Mouse (Mus musculus): Measurements from ENCODE around the gene Prss28. TPM values are rescaled to one million over a fixed set of nuclear protein-coding genes. Genes with fewer than 3 reads are reported as not detected.

Prss28 gene
- total RNA-seq (2017) = not detected in 3 replicates

DNA sequence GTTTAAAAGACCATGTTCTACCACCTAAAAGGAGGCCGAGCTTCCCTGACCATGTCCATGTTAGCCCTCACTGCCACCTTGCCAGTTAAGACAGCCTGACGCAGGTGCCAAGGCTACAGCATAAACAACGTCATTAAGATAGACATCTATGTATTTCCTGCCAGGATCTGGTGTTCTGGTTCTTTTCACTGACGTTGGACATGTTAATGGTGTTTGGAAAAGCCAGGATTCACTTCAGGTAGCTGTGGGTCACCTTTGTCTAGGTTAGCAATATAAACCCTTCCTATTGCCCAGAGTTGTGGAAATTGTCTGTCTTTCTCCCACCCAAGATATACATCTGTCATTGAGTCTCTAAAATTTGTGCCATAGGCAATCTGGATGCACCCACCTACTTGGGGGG is at the start of gene Prss28:
Prss28 (plus strand) TSS at position 301 of the 400 bp plus-strand sequence.
- ATAC-seq (replicated peaks; ENCODE audit: insufficient number of reproducible peaks, low FRiP score, low TSS enrichment, poor library complexity, severe bottlenecking) = no peak

DNA sequence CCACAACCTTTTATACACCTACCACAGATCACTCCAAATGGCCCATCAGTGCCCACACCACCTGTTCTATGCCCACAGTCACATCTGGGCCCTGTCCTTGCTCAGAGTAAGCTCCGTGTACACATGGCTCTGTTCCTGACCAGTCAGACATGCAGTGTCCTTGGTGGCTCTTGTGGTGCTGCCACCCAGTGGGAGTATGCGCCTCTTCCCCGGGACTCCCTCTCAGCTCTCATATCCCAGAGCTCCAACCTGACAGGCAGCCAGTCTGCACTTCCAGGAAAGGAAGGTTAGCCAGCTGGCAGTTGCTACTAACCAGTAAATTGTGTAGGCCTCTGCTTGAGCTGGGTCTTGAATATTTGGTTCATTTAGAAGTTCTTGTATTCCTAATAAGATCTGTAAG is 44.0 kb upstream of the Prss28 start:
- no peak for ATAC-seq (replicated peaks; ENCODE audit: insufficient number of reproducible peaks, low FRiP score, low TSS enrichment, poor library complexity, severe bottlenecking)

DNA sequence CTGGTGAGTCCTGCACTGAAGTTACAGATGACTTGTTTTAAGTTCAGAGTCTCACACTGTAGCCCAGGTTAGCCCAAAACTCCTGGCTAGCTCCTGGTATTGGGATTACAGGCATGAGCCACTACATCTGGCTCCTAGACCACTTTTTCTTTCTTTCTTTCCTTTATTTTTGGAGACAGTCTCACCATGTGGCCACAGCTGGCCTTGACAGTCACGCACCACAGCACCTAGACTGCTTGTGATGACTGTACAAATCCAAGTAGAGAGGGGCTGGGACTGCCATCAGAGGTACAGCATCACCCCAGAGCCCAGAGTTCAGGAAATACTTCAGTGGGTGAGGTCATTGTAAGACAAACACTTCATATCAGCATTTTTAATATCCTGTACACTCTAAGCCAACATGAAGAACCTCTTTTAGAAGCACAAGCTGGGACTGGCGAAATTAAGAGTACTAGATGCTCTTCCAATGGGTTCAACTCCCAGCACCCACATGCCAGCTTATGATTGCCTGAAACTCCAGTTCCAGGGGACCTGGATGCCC is 37.6 kb upstream of the Prss28 start:
- ATAC-seq (replicated peaks; ENCODE audit: insufficient number of reproducible peaks, low FRiP score, low TSS enrichment, poor library complexity, severe bottlenecking) = no peak

DNA sequence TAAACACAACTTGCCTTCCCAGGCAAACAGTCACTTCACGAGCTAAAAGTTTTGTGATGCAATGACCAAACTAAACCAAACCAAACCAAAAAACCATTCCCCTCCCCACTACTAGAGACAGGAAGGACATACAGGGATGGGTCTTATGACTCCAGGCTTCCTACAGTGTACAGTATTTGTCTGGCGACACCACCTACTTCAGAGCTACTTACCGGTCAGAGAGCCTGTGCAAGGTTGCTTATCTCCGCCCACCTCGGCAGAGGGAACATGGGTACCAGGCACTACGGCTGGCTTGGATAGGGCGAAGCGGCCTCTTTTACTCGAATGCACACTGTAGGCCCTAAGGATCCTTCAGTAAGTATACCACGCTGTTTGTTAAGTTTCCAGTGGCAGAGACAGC is 36.1 kb upstream of the Prss28 start:
- no peak for ATAC-seq (replicated peaks; ENCODE audit: insufficient number of reproducible peaks, low FRiP score, low TSS enrichment, poor library complexity, severe bottlenecking)

DNA sequence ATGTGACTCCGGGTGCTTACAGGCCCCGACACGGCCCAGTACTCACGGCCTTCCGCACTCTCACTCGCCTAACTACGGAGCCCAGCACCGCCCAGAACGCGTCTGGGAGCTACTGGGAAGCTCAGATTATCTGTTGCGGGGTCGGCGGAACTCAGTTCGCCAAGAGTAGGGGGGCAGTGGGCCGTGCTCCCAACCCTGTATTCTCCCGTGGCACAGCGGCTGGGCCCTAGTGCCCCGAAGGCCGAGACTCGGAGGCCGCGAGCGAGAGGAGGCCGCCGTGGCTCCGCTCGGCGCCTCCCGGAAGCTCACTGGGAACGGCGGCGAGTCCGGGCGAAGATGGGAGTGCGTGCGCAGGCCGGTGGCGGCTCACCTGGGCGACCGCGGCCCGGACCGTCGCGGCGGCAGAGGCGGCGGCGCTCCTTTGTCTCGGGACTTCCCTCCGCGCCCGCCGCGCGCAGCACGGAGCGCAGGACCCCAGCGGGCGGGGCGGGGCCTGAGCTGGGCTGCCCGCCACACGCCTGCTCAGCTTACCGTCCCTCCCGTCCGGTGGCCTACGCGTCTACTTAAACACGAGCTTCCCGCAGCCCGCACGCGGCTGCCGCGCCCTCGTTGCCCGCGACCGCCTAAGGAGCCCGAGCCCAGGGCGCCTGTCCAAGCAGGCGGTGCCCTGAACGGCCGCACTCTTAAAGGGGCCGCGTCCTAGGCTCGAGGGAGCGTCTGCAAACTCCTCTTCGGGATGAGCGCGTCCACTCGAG is 35.3 kb upstream of the Prss28 start:
- ATAC-seq (replicated peaks; ENCODE audit: insufficient number of reproducible peaks, low FRiP score, low TSS enrichment, poor library complexity, severe bottlenecking) = peak; percentile 59

DNA sequence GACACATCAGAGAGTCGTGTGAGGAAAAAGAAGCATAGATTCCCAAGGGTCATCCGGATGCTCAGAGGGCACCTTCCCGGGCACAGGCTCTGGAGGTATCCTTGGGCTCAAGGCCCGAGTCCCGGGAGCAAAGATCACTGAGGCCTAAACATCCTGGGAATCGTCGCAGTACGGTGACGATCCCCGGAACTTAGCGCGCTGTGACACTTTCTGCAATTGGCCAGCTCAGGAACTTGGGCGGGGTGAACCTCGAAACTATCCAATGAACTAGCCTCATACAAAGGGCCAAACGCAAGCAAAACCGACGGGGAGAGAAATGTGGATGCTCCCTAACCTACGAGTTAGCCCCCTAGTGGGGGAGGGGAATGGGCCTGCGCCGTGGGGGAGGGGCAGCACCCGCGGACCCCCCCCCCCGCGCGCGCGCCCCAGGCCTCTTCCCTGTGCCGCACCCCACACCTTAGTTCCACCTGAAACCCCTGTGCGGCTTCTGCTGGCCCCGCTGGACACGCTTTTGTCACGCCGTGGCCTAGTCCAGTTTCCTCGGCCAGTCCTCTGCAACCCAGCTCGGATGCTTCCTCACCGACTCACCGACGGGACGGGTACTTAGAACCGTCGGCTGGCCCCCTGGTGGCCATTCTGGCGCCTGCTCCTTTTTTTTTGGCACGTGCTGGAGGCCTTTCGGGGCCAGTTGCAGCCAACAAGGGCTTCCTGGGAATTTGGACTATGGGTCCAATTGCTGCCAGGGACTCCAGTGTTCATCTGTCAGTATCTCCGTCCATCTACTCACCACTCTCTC is 34.5 kb upstream of the Prss28 start:
- ATAC-seq (replicated peaks; ENCODE audit: insufficient number of reproducible peaks, low FRiP score, low TSS enrichment, poor library complexity, severe bottlenecking) = peak; percentile 85

DNA sequence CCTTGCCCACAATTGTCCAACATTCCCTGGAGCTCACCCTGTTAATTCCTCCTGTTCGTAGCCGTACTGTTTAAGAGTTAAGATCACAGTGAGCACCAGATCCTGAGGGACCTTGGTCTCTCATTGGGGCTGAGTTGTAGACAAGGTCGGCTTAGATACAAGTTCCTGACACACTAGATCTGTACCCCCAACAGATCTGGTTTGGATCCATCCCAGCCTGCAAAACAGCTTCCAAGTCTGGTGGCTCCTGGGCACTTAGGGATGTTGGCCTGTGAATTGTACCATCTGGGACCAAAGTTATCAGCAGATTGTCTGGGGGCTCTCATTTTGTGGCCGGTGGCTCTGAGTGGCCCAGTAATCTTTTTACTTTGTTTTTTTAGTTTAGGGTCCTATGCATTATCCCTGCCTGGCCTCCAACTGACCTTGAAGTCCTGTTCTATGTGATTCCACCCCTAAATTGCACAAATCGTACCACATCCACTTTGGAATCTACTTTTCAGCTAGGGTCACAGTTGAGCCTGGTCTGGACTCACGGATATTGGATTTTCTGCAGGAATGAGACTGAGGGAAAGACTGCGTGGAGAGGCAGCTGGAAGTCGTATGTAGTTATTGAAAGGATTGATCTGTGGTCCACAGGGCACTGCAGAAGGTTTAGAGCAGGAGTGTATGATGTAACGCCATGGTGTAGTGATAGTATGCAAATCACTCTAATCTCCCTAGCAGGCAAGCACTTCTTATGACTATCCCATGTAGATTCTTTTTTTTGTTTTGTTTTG is 33.7 kb upstream of the Prss28 start, which contains the start of gene Ube2i:
Ube2i (minus strand) TSS at position 52 of the 776 bp plus-strand sequence.
- ATAC-seq (replicated peaks; ENCODE audit: insufficient number of reproducible peaks, low FRiP score, low TSS enrichment, poor library complexity, severe bottlenecking) = no peak

DNA sequence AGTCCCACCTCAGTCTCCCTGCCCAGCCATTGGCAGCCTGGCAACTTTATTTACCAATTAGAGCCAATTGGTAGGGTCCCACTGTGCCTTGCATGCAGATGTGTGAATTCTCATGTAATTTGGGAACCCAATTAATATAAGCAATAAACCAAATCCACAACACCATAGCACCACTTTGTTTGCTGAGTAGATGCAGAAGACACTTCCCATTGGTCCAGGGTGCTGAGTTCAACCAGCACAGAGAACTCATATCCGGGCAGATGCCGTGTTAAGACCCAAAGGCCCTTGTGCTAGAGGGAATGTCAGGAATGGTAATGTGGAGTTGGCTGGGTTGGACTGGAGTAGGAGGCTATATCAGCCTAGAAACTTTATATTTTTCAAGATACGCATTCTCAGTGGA is 32.6 kb upstream of the Prss28 start:
- no peak for ATAC-seq (replicated peaks; ENCODE audit: insufficient number of reproducible peaks, low FRiP score, low TSS enrichment, poor library complexity, severe bottlenecking)

DNA sequence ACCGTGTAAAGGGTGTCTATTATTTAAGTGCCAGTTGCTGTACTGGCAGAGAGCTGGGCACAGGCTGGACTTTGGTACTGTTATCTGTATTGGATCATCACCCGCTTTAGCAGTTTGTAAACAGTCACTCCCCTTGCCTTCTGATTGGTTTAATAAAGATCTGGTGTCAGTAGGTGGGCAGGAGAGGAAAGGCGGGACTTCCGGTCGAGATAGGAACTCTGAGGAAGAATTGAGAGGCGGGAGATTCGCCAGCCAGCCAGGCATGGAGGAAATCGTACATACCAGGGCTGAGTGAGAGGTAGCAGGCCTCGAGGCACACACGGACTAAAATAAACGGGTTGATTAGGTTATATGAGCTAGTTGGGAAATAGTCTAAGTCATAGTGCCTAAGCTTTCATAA is 26.3 kb upstream of the Prss28 start:
- ATAC-seq (replicated peaks; ENCODE audit: insufficient number of reproducible peaks, low FRiP score, low TSS enrichment, poor library complexity, severe bottlenecking) = 0 out of 2 replicates have a peak, but pooled peaks have one; percentile 48

DNA sequence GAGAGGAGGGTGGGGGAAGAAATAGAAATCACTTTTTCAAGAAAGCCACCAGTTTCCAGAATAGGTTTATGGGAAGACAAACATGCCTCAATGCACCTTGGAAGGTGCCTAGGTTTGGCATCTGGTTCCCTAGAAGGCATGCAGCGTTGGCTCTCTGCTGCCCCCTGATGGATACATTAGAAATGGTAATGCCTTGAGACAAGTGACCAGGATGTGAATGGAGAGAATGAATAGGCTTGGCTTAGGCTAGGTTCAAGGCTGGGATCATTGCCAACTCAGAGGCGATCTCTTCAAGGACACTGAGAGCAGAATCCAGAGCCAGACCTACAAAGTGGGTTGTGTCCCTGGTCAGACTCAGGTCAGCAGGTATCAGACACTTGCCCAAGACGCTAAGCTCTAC is 23.4 kb upstream of the Prss28 start:
- peak; percentile 86 for ATAC-seq (replicated peaks; ENCODE audit: insufficient number of reproducible peaks, low FRiP score, low TSS enrichment, poor library complexity, severe bottlenecking)

DNA sequence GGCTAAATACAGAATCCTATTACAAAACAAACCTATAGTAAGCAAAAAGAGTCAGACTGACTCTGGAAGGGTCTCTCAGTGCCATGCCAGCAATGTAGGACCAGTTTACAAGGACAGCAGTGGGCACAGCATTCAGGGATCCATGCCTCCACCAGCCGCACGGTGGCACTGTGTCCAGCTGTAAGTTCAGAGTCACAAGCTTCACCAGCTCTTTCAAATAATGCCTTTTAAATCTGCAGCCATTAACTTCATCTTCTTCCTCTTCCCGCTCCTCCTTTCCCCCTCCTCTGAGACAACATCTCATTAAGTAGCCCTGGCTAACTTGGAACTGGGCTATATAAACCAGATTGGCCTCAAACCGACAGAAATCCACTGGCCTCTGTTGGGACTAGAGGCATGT is 19.6 kb upstream of the Prss28 start:
- ATAC-seq (replicated peaks; ENCODE audit: insufficient number of reproducible peaks, low FRiP score, low TSS enrichment, poor library complexity, severe bottlenecking) = no peak; the same call in 1 of the 2 replicates

DNA sequence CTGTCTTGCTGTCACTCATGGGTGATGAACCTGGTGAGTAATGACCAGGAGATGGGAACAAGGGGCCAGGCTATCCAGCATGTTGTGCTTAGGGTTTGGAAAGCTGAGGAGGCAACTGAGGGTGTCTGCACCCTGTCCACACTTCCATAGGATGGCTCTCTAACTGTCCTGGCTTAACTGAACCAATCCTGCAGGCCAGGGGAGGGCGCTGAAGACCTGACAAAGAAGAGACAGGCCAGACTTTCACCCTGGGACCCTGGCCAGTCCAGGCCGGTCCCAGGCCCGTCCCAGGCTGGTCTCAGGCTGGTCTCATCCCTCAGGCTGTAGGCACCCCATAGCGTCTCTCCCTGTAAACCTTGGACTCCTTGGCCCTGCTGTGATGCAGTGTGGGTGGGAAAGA is 18.0 kb upstream of the Prss28 start:
- ATAC-seq (replicated peaks; ENCODE audit: insufficient number of reproducible peaks, low FRiP score, low TSS enrichment, poor library complexity, severe bottlenecking) = no peak

DNA sequence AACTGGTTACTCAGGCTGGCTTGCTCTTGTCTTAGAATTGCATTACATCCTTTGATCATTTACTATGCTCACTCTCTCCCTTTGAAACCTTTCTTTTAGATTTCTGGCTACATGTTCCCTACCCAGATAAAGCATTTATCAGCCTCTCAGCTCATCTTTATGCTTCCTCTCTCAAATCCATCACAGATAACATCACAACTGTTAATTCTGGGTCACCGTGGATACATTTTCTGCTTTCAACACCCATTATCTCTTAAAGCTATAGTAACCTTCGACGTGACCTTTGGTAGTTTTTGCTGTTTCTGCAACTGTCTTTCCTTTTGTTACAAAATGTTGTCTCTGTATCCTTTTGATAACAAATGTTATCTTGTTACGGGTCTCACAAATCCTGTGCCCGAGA is 15.0 kb upstream of the Prss28 start:
- ATAC-seq (replicated peaks; ENCODE audit: insufficient number of reproducible peaks, low FRiP score, low TSS enrichment, poor library complexity, severe bottlenecking) = no peak

DNA sequence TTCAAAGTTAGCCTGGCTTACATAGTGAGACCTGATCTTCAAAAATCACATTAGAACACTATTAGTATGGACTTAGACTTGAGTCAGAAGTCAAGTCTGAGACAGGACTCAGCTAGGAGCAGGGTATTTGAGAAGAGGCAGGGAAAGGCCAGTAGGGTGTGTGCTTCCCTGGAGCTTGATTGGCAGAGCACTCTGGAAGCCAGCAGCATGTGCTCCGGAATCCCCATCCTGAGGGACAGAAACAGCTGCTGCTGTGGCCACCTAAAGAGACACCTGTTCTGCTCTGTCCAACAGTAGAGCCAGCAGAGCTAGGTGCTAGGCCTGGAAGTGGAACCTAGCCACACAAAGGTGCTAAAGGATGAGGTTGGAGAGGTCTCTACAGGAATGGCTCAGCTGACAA is 14.3 kb upstream of the Prss28 start:
- ATAC-seq (replicated peaks; ENCODE audit: insufficient number of reproducible peaks, low FRiP score, low TSS enrichment, poor library complexity, severe bottlenecking) = no peak

DNA sequence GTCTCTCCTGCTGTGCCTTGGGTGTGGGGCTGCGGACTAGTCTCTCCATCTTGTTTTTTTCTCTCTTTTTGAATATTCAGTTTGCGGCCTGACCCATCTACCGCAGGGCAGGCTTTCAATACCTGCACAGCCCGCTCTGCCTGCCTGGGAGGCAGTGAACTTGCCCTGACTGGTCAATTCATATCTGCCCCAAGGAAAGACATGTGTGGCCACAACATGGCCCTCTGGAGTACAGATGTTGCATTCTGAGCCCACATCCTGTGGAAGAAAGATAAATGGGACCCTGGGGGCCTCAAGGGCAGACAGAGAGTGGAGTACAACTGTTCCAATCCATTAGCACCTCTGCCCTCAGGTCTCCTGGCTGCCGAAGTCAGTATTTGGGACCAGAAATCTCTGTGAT is 10.4 kb upstream of the Prss28 start, which contains the start of gene Prss34:
Prss34 (plus strand) TSS at position 301 of the 400 bp plus-strand sequence.
- no peak for ATAC-seq (replicated peaks; ENCODE audit: insufficient number of reproducible peaks, low FRiP score, low TSS enrichment, poor library complexity, severe bottlenecking)

DNA sequence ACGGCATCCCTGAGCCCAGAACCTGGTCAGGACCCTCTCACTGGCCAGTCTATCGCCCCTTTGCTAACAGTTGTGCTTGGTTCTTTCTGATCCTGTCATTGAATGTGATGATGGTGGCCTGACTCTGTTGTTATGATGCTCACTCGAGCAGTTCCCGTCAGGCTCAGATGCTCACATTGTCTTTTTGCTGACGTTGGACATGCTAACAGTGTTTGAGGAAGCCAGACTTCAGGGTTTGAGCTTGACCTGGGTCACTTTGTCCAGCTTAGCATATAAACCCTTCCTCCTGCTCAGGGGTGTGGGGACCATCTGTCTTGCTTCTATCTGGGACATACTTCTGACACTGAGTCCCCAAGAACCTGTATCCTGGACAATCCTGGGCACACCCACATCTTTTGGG is 9.9 kb downstream of the Prss28 start, which contains the start of gene Prss29:
Prss29 (plus strand) TSS at position 301 of the 400 bp plus-strand sequence.
- ATAC-seq (replicated peaks; ENCODE audit: insufficient number of reproducible peaks, low FRiP score, low TSS enrichment, poor library complexity, severe bottlenecking) = no peak

DNA sequence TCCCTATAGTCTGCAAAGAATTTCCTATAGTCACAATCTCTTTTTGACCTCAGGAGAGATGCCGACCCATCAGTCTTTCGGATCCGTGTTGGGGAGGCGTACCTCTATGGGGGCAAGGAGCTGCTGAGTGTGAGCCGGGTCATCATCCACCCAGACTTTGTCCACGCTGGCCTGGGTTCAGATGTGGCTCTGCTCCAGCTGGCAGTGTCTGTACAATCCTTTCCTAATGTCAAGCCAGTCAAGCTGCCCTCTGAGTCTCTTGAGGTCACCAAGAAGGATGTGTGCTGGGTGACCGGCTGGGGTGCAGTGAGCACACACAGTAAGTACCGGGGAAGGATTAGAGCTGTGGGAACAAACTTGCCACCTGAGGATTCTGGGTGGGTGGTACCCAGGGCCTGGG is 12.4 kb downstream of the Prss28 start:
- ATAC-seq (replicated peaks; ENCODE audit: insufficient number of reproducible peaks, low FRiP score, low TSS enrichment, poor library complexity, severe bottlenecking) = no peak

DNA sequence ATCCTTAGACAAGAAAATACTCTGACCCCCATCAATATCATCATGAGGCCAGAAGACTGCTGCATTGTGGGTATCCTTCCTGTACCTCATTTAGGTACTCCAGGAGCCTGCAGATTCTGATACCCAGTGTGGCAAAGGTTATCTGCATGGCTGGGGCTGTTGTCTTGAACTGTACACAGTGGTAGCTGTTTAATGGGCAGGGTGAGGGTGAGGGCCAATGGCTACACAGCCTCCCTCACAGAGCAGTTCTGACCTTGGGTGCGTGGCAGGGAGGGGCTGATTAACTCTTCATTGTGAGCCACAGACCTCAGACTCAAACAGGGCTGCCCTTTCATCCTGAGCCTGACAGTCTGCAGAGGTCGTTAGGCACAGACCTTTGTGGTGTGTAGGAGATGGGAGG is 14.5 kb downstream of the Prss28 start:
- no peak for ATAC-seq (replicated peaks; ENCODE audit: insufficient number of reproducible peaks, low FRiP score, low TSS enrichment, poor library complexity, severe bottlenecking)

DNA sequence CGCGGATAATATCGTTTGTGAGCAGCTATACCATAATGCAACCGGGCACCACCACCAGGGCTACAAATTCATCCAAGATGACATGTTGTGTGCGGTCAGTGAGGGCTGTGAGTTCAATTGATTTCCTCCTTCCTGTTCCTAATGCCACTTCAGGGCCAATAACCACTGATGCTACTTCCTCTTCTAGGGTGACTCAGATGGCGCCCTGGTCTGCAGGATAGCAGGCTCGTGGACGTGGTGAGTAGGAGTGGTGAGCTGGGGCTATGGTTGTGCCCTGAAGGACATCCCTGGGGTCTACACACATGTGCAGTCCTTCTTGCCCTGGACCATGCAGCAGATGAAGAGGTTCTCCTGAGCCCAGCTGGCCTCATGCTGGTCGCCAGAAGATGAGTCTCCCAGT is 23.9 kb downstream of the Prss28 start:
- ATAC-seq (replicated peaks; ENCODE audit: insufficient number of reproducible peaks, low FRiP score, low TSS enrichment, poor library complexity, severe bottlenecking) = peak; percentile 78

Data from monocyte, adult 5-6 weeks (primary cell).